Mouse (Mus musculus): ENCODE data around the gene Wnt2b. TPM values are rescaled to one million over a fixed set of nuclear protein-coding genes. Genes with fewer than 3 reads are reported as not detected.

Wnt2b gene
- total RNA-seq, 4 experiments from 2014 or later, result 0.38 to 2.0 (median 0.60) TPM

DNA sequence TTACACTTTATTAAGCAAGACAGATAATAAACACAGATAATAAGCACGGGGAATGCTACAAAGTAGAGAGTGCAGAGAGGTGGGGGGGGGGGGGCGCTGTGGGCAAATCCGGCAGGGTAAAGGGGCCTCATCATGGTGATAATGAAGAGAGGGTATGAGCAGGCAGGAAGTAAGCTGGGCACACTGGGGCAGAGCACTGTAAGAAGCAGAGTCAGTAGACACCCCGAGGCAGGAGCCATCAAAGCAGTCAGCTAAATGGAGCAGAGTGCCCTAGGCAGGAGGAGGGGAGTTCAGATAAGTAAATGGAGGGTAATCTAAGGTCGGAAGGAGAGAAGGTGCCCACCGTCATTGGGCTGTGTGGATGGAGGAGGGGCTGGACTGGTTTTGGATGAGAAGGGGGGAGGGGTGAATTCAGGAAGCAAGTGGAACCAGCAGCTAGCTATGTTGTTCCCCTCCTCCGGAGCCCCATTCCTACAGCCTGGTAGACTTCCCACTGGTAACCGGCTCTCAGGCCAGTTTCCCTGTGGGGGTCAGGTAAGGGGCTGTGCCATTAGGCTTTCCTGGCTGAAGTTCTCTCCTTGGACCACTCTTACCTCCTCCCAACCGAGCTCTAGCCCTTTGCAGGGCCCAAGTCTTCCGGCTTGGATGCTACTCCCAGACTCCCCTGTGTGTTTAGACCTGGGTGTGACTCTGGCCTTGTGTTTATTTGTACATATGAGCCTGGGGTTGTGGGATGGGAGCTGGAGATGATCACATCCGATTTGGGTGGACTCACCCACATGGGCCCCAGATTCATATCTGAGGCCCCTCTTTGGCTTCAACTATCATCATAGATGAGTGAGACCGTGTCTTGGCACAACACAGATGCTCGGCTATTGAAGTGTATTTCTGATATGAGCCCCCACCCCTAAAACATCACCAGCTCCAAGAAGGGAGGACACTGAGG is 1.9 kb upstream of the Wnt2b start:
- DNase-seq (ENCODE audit: low spot score), result no peak

DNA sequence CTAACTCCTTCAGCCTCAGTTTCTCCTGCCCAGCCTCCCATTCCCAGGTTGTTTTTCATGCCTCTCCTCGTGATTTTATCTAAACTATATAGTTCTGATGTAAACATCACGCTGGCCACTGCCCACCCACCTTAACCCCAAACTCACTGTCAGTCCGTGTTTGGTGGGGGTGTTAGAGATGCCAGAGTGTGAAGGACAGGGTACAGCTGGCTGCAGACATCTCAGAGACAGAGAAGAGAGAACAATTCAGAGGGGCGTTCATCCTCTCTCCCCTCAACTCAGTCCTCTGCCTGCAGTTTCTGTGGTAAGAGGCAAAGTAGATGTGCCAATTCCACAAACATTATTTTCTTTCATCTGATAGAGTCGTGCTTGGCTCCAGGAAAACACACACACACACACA is 1.1 kb upstream of the Wnt2b start:
- DNase-seq (ENCODE audit: low spot score), result no peak

DNA sequence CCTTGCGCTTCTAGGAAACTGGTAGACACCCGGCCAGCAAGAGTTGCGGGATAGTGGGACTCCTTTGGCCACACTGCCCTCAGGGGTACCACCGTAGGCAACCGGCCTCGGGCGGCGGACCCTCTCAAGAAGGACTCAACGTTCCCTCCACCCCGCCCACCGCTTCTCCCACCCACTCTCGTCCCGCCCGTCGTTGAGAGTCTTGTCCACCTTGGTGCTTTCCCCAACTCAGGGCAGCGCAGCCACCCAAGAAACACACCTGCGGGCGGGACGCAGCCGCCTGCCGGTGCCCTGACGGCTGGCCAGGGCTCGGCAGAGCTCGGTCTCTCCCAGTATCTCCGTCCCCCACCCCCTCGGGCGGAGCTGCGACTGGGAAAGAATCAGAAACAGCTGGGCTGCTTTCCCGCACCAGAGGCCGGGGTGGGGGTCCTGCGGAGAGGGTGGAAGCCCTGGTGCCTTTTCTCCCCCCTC is 455 bp upstream of the Wnt2b start:
- DNase-seq (ENCODE audit: low spot score), result no peak

DNA sequence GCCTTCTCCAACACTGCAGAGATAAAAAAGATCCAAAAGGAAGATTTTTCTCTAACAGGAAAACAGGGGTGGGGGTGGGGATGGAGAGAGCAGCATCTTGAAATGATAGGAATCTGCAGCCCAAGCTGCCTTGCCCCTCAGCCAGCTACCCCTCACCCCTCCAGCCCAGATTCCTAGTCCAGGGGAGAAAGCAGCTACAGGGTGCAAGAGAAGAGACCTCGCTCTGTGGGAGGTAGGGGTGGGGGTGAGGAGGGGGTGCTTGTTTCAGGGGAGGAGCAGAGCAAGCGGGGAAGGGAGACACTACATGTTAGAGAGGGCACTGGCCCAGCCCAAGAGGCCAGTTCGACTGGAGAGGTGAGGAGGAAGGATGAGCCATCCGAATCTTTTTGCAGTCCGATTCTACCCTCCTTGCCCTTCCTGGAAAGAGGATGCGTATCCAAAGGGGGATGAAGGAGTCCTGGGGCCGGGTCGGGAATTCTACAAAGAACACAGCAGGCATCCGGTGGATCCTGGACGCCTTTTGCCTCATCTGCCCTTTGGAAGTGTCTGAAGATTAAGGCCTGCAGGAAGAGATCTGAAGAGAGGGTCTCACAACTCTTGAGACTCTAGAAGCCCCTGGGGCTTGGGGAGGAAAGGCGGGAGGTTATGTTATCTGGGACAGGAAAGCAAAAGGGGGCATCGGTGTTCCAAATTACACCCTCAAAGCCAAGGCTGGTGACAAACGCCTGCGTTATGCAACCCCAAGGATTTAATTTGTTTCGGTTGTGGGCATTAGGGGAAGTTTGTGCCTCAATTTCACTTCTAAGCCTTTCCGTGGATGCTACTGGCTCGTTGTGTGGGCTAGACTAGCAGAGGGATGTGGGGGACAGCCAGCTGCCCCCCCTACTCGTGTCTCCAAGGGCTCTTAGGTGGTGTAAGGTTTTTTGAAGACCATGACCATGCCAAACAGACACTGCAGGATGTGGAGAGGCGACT is 1.4 kb downstream of the Wnt2b start:
- DNase-seq (ENCODE audit: low spot score), result no peak

DNA sequence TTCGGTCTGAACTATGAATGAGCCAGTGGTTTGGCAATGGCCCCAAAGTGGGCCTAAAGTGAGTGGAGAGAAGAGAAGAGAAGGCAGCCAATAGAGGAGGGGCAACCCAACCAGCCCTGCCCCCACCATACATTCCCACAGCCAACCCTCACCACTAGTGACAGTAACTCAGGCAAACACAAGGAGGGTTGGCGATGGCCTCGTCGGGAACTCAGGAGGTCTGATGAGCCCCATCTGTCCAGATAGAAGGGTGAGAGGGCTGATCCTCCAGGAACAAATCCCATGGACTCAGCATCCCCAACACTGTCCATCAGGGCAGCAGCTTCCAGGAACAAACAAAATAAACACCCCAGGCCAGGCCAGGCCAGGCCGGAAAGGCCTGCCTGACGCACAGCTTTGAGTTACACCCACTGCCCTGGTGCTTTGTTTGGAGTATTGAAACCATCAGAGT is 5.6 kb downstream of the Wnt2b start:
- DNase-seq (ENCODE audit: low spot score), result no peak

DNA sequence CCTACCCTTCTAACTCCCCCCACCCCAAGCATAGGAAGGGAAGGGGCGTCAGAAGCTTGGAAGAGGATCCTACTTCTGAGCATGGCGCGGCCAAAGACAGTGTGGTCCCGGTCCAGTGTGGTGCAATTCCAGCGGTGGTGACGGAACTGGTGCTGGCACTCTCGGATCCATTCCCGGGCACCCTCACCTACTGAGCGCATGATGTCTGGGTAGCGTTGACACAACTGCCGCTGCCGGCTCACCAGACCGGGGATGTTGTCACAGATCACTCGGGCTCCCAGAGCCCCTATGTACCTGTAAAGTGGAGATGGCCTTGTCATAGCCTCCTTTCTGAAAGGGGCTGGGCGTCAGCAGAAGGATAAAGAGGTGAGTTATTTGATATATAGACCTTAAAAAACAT is 7.2 kb downstream of the Wnt2b start:
- DNase-seq (ENCODE audit: low spot score), result no peak

DNA sequence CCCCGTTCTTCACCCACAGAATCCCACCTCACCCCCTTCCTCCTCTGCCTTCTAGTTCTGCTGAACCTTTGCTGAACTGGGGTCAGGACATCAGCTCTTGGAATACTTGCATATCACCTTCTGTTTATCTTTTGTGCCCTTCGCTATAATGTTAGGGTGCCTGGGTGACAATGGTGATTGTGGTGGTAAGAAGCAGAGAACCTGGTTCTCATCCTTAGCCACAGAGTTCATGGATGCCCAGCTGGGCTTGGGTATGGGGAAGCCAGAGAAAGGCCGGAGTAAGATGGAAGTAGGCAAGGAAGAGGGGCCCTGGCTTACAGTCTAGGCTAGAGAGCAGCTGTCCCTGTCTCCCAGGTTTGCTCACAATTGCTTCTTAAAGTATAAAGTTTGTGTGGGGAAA is 7.6 kb downstream of the Wnt2b start:
- DNase-seq (ENCODE audit: low spot score), result no peak

DNA sequence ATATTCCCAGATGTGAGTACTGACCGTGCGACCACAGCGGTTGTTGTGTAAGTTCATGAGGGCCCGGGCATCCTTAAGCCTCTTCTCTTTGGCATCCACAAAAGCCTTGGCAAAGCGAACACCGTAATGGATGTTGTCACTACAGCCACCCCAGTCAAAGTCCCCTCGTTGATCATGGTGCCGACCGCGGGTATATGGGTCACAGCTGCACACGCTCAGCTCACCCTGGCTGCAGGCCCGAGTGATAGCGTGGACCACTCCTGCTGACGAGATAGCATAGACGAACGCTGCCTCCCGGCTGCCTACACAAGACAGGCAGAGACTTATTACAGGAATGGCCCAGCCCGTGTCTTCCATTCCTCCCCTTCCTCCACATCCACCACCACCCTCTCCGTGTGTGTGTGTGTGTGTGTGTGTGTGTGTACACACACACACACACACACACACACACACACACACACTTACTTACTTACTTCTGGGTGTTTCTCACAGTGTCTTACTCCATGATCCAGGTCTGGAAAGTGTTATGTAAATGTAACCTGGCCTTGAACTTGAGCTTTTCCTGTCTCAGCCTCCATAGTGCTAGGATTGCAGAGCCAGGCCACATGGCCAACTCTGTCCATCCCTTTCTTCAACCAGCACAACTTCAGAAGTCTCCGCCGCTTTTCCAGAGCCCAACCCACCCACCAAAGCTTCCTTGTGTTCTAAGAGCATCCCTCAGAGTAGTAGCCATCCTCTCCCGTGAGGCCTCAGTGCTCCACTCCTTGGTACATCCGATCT is 8.6 kb downstream of the Wnt2b start:
- DNase-seq (ENCODE audit: low spot score), result no peak

DNA sequence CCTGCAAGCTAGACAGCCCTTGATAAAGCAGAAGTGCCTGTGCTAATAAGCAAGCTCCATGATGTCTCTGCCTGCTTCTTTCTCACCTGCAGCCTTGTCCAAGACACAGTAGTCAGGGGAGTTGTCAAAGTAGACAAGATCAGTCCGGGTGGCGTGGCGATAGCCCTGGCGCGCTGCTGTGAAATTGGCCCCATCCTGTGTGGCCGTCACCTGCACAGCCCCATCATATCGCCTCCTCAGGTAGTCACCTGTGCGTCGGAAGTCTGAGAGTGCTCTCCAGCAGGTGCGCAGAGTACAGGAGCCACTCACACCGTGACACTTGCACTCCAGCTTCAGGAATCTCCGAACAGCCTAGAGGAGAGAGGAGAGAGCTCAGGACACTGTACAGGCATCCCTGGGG is 10.8 kb downstream of the Wnt2b start:
- no peak for DNase-seq (ENCODE audit: low spot score)

DNA sequence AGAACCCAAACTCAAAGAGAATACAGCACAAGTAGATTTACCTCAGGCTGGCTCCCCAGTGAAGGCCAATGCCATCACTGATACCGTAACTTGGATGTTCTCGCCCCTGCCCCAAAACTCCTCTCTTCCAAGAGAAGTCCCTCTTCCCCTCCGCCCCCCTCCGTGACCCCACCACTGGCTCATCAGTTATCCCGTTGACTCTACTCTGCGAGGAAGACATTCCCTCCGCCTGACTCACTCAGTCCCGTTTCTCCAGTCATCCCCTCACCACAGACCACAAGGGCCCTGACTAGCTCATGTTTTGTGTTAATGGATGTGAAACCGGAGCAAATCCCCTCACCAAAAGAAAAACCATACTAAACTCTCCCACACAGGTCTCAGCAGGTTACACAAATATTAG is 16.8 kb downstream of the Wnt2b start:
- no peak for DNase-seq (ENCODE audit: low spot score)

DNA sequence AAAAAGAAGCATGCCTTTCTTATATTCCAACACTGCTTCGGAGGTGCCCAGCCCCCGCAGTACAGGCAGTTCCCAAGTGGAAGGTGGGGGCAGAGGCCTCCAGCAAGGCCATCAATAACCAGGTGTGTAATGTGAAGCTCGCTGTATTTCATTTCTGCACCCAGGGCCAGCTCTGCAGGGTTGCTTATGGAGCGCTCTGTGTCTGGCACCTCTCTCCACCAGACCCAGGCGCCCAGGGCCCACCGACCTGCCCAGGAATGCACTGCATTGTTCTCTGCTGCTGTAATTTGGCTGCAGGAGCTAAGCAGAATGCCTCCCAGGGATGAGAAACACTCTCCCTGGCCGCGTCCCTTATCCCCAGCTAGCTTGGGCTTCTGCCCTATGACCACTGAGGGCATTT is 18.4 kb downstream of the Wnt2b start:
- DNase-seq (ENCODE audit: low spot score), result no peak

DNA sequence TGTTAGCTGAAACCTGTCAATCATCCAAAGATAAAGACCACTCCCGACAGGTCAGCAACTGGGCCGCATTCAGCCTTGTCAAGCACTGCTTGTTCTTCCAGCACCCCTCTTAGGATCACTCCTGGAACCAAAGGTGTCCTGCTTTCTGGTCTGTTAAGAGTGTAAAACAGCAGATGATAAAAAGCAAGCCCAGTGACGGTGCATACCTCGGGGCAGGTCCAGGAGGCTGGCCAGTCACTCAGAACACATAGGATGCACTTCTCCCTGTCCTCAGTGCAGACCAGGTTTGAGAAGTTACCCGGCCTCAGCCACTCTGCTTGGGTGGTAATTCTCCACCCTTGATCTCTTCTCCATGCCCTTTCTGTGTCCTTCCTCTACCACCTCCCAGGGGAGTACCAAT is 19.0 kb downstream of the Wnt2b start:
- no peak for DNase-seq (ENCODE audit: low spot score)

DNA sequence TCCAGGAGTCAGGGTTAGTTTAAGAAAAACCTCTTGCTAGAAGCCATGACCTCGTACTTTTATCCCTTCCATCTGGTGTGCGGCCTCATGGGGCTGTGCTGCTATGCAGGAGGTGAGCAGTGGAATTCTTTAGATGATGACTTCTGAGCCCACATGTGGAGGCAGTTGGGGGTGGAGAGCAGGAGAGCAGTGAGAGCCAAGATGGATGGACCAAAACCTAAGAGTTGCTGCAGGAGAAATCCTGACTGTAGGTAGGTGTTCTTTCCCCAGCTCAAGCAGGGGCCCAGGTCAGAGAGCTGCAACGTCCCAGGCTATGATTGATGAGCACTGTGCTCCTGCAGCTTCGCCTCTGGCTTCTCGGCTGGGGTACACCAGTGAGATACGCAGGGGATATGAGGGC is 21.0 kb downstream of the Wnt2b start:
- no peak for DNase-seq (ENCODE audit: low spot score)

DNA sequence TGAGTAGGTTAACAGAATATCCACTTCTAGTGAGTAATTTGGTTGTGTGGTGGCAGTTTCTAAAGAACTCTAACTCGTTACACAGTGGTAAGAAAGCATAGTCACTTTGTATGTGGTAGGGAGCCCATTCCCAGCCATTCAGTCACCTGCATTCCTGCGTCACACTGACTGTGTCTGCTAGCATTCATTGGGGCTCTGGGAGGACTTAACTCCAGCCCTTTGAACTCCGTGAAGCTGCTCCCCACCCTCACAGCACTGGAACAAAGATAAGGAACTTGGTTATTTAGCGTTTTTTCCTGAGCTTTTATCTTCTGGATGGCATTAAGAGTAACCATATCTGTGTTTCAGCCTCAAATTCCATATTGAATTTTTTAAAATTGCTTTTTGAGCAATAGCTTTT is 23.4 kb downstream of the Wnt2b start:
- no peak for DNase-seq (ENCODE audit: low spot score)

DNA sequence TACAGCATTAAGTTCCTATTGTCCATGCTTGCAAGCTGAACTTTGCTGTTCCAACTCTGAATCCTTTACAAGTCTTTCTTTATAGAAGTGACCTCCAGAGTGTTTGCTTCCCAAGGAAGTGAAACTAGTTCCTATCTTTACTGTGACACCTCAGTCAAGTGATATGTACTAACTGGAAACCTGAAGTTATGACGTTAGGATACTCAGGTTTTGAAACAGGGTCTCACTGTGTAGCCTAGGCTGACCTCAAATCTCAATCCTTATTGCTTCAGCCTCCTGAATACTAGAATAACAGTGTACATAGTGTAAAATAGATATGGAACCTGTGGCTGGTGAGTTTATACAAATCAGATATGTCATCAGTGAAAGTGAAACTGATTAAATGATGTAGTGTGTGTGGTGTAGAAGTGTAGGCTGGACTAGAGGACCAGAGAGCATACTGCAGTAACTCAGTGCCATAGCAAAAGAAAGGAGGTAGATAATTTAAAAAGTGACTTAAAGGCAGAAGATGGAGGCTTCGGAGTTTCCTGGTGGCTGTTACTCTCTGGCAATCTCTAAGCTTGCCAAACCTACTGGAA is 23.9 kb downstream of the Wnt2b start:
- DNase-seq (ENCODE audit: low spot score), result no peak

DNA sequence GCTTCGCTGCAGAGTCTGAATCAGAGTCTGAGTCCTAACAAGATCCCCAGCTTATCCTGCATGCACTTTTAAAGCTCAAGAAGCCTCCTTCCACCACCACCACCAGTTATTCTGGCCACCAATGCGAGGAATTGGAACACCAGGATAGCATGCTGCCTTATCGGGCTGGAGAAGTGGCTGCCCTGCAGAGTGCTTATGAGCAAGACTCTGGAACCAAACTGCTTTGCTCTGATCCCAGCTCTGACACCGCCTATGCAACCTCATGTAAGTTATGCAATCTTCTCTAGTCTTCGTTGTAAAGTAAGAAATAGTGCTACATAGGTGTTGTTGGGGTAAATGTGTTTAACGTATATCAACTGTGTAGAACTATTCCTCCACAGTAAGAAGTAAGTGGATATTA is 32.3 kb downstream of the Wnt2b start:
- no peak for DNase-seq (ENCODE audit: low spot score)

DNA sequence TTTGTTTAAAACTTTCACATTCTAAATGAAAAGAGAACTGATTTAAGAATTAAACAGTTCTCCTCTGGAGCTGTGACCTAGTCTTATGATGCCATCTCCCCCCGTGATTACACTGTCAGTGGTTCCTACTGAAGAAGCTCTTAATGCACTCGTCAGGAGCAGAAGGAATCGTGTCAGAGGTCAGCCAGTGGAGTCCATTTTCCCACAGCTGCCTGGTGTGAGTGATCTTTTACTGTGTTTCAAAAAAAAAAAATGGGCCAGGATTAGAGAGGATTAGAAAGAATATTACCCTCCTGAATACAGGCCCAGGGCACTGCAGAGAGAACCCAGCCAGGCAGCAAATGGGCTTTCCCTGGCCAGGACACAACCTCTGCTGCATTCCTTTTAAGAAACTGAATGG is 46.7 kb downstream of the Wnt2b start:
- no peak for DNase-seq (ENCODE audit: low spot score)

DNA sequence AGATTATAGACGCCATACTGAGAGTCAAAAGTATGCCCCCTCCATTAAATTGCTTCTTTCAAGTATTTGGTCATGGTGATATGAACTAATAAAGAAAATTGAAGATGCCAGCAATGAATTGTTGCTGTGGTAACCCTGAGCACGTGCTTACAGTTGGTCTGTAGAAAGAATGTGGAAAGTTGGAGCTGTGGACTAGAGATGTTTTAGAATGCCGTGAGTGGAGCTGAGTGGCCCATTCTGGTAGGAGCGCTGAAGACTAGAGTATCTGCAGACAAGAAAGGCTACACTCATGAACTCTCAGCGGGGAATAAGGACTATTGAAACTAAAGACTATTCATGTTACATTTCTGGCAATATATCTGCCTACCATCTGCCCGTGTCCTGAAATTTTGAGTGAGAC is 52.5 kb downstream of the Wnt2b start:
- no peak for DNase-seq (ENCODE audit: low spot score)

DNA sequence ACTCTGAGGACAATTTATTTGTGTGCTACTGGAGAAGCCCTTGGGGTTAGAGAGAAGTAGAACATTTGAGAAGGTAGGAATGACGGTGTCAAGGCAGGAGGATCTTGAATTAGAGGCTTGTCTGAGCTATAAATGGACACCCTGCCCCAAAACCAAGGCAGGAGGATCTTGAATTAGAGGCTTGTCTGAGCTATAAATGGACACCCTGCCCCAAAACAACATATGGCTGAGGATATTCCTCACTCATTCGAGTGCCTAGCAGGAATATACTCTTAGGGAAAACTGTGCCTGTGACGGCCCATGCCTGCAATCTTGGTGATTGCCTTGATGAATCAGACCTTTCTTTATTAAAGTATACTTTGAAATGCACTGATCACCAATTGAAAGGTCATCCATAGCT is 55.7 kb downstream of the Wnt2b start:
- DNase-seq (ENCODE audit: low spot score), result no peak

DNA sequence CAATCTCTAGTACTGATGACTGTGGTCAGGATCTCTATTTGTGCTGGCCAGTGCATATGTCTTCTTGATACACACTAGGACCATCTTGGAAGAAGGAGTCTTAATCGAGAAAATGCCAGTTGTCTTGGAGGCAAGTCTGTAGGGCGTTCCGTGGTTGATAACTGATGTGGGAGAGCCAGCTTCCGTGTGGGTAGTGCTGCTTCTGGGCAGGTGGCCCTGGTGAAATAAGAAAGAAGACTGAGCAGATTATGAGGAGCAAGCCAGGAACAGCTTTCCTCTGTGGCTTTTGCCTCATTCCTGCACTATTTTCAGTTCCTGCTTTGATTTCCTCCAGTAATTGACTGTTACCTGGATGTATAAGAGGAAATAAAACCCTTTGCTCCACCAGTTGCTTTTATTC is 56.3 kb downstream of the Wnt2b start:
- DNase-seq (ENCODE audit: low spot score), result no peak

DNA sequence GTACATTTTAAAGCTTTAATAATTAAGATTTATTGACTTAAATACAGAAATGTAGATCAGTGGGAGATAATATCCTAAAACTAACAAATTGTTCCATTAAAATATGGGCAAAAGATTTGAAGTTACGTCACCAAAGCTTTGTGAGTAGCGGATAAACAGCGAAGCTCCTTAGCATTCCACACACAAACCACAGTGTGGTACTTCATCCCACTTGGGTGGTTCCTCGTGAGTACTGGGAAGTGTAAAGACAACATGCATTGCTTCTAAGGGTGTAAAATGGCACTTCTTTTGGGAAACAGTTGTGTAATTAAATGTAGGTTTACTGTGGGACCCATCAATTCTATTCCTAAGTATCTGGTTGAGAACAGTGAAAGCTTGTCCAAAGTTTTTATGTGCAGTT is 60.6 kb downstream of the Wnt2b start:
- DNase-seq (ENCODE audit: low spot score), result no peak

All from heart, adult 8-10 months (tissue).